Mouse (Mus musculus): ENCODE data around the gene Sbf2.

DNA sequence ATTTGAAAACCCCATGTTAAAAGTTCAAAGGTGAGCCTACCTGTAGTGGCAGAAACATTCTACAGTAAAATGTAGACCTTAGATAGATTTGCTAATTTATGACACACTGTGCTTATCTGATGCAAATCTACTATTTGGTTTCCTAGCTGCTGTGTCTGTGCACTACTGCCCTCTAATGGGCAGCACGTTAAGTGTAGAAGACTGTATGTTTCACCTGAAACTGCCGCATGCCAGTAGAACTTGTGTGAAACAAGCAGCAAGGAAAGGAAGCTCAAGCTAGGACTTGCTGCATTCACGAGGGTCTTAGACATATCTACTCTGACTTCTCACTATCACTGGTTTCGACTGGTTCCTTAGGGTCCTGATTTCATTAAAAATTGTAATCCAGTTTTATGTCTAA, 182.4 kb downstream of the Sbf2 start:
- no peak for TF ChIP-seq POLR2A (IDR thresholded peaks at IDR 0.05; ENCODE audit: control insufficient read depth, low read depth, low read length)
- TF ChIP-seq CTCF (IDR thresholded peaks at IDR 0.05; ENCODE audit: control insufficient read depth, insufficient read depth, insufficient replicate concordance, low read depth, low read length) = no peak
